Mouse (Mus musculus) myocyte (in vitro differentiated cells): ENCODE data around the gene Alb.

ENCODE experiments used
- E2F4 ChIP-seq: IDR thresholded peaks from one replicate; pipeline ENCODE4 v1.6.1; 2011; ENCODE audit warnings: mild to moderate bottlenecking, control low read depth, moderate library complexity; ENCODE audit not compliant: insufficient read depth
- MAX ChIP-seq: IDR thresholded peaks from one replicate; pipeline ENCODE4 v1.6.1; 2011; ENCODE audit warnings: low read depth, mild to moderate bottlenecking, control low read depth
- MYOG ChIP-seq, 3 experiments: IDR thresholded peaks; one replicate each; pipeline ENCODE4 v1.6.1; 2011; ENCODE audit warnings: control low read depth in 2 of 3, low read depth in 2 of 3, mild to moderate bottlenecking in 2 of 3; ENCODE audit not compliant: insufficient read length in 2 of 3, control insufficient read depth in 1 of 3, insufficient read depth in 1 of 3
- POLR2A ChIP-seq: IDR thresholded peaks from one replicate; pipeline ENCODE4 v1.6.1; 2011; ENCODE audit warnings: low read depth, mild to moderate bottlenecking, control low read depth, moderate library complexity; ENCODE audit not compliant: insufficient read length
- TCF12 ChIP-seq: IDR thresholded peaks from one replicate; pipeline ENCODE4 v1.6.1; 2011; ENCODE audit warnings: mild to moderate bottlenecking, control low read depth; ENCODE audit not compliant: poor library complexity, insufficient read depth, severe bottlenecking
- TCF3 ChIP-seq: IDR thresholded peaks from one replicate; pipeline ENCODE4 v1.6.1; 2011; ENCODE audit warnings: low read depth, control low read depth; ENCODE audit not compliant: insufficient read length
- USF1 ChIP-seq: IDR thresholded peaks from one replicate; pipeline ENCODE4 v1.6.1; 2011; ENCODE audit warnings: low read depth, mild to moderate bottlenecking, control low read depth, moderate library complexity

GRCm38 (mm10) chr5:90476741-90477140, 16.0 kb downstream of the Alb start:
- TF ChIP-seq E2F4: no peak
- no peak for TF ChIP-seq POLR2A
- no peak for TF ChIP-seq MYOG (IDR thresholded peaks at IDR 0.05; ENCODE audit: control insufficient read depth in 1 of 3, insufficient read depth in 1 of 3, insufficient read length in 2 of 3, low read depth in 2 of 3)
- no peak for TF ChIP-seq USF1
- TF ChIP-seq TCF3: no peak
- no peak for TF ChIP-seq MAX
- no peak for TF ChIP-seq TCF12
